Mouse (Mus musculus): ENCODE measurements around the gene Gm8909.
"Not testable (repeated sequence)": the region's sequence is repeated elsewhere in the genome, so short reads cannot be mapped to it uniquely, and the experiment has no call there.

Gene Gm8909

GRCm38 (mm10) chr17:36168039-36168652, at the start of gene Gm8909:
Gene Gm8909, minus strand, starts transcription at chr17:36168537.
- in situ Hi-C loops (cut with MboI; ENCODE audit: unreplicated experiment in 2 of 2), result no loop called here

GRCm38 (mm10) chr17:36215586-36215985, 47.2 kb upstream of the Gm8909 start:
- in situ Hi-C loops (cut with MboI; ENCODE audit: unreplicated experiment in 2 of 2), result loop anchor here in 1 of 2 experiments (25.0 kb wide), 1 partner anchor 197 kb away; no protein-coding TSS in a partner anchor

- in situ Hi-C loops (cut with MboI; ENCODE audit: unreplicated experiment in 2 of 2), result loop anchor here in 1 of 2 experiments (25.0 kb wide), 1 partner anchor 205 kb away; no protein-coding TSS in a partner anchor
Measured at GRCm38 (mm10) chr17:36206846-36207245, 38.5 kb upstream of the Gm8909 start.

- in situ Hi-C loops (cut with MboI; ENCODE audit: unreplicated experiment in 2 of 2), result loop anchor here in 1 of 2 experiments (25.0 kb wide), 1 partner anchor 206 kb away; no protein-coding TSS in a partner anchor
Measured at GRCm38 (mm10) chr17:36205862-36206261, 37.5 kb upstream of the Gm8909 start.

- in situ Hi-C loops (cut with MboI; ENCODE audit: unreplicated experiment in 2 of 2), result loop anchor here in 1 of 2 experiments (25.0 kb wide), 1 partner anchor 207 kb away; no protein-coding TSS in a partner anchor
Measured at GRCm38 (mm10) chr17:36205456-36205855, 37.1 kb upstream of the Gm8909 start.

GRCm38 (mm10) chr17:36201851-36202250, 33.5 kb upstream of the Gm8909 start:
- in situ Hi-C loops (cut with MboI; ENCODE audit: unreplicated experiment in 2 of 2), result loop anchor here in 1 of 2 experiments (25.0 kb wide), 1 partner anchor 210 kb away; no protein-coding TSS in a partner anchor

- in situ Hi-C loops (cut with MboI; ENCODE audit: unreplicated experiment in 2 of 2), result loop anchor here (5.0 to 10.0 kb wide), 4 partner anchors 111 to 264 kb away; partner anchors contain the start of gene H2-T23 (in 2 of the 2)
Measured at GRCm38 (mm10) chr17:36198317-36198716, 30.0 kb upstream of the Gm8909 start.

- in situ Hi-C loops (cut with MboI; ENCODE audit: unreplicated experiment in 2 of 2), result loop anchor here (5.0 to 10.0 kb wide), 3 partner anchors 112 to 260 kb away; partner anchors contain the start of gene H2-T23 (in 2 of the 2)
Measured at GRCm38 (mm10) chr17:36194471-36194870, 26.1 kb upstream of the Gm8909 start.

- in situ Hi-C loops (cut with MboI; ENCODE audit: unreplicated experiment in 2 of 2), result loop anchor here (5.0 to 10.0 kb wide), 3 partner anchors 111 to 259 kb away; partner anchors contain the start of gene H2-T23 (in 2 of the 2)
Measured at GRCm38 (mm10) chr17:36193546-36194141, 25.3 kb upstream of the Gm8909 start.

- in situ Hi-C loops (cut with MboI; ENCODE audit: unreplicated experiment in 2 of 2), result loop anchor here (5.0 to 10.0 kb wide), 3 partner anchors 110 to 258 kb away; partner anchors contain the start of gene H2-T23 (in 2 of the 2)
Measured at GRCm38 (mm10) chr17:36192371-36192770, 24.0 kb upstream of the Gm8909 start.

- in situ Hi-C loops (cut with MboI; ENCODE audit: unreplicated experiment in 2 of 2), result loop anchor here (5.0 to 10.0 kb wide), 3 partner anchors 108 to 255 kb away; partner anchors contain the start of gene H2-T23 (in 2 of the 2)
Measured at GRCm38 (mm10) chr17:36190169-36190507, 21.8 kb upstream of the Gm8909 start, which contains the start of gene H2-T3. Gene H2-T3, minus strand, starts transcription at chr17:36190287.

GRCm38 (mm10) chr17:36189491-36190168, 21.3 kb upstream of the Gm8909 start:
- in situ Hi-C loops (cut with MboI; ENCODE audit: unreplicated experiment in 2 of 2), result loop anchor here (5.0 to 10.0 kb wide), 3 partner anchors 107 to 255 kb away; partner anchors contain the start of gene H2-T23 (in 2 of the 2)

GRCm38 (mm10) chr17:36187540-36187939, 19.2 kb upstream of the Gm8909 start:
- in situ Hi-C loops (cut with MboI; ENCODE audit: unreplicated experiment in 2 of 2), result no loop called here

- in situ Hi-C loops (cut with MboI; ENCODE audit: unreplicated experiment in 2 of 2), result no loop called here
Measured at GRCm38 (mm10) chr17:36182212-36182611, 13.9 kb upstream of the Gm8909 start.

- in situ Hi-C loops (cut with MboI; ENCODE audit: unreplicated experiment in 2 of 2), result loop anchor here in 1 of 2 experiments (10.0 kb wide), 1 partner anchor 65 kb away; no protein-coding TSS in a partner anchor
Measured at GRCm38 (mm10) chr17:36179446-36179845, 11.1 kb upstream of the Gm8909 start.

GRCm38 (mm10) chr17:36178938-36179337, 10.6 kb upstream of the Gm8909 start:
- in situ Hi-C loops (cut with MboI; ENCODE audit: unreplicated experiment in 2 of 2), result loop anchor here in 1 of 2 experiments (10.0 kb wide), 1 partner anchor 64 kb away; no protein-coding TSS in a partner anchor

- in situ Hi-C loops (cut with MboI; ENCODE audit: unreplicated experiment in 2 of 2), result loop anchor here in 1 of 2 experiments (10.0 kb wide), 1 partner anchor 61 kb away; no protein-coding TSS in a partner anchor
Measured at GRCm38 (mm10) chr17:36176132-36176531, 7.8 kb upstream of the Gm8909 start.

- in situ Hi-C loops (cut with MboI; ENCODE audit: unreplicated experiment in 2 of 2), result loop anchor here in 1 of 2 experiments (10.0 kb wide), 1 partner anchor 56 kb away; no protein-coding TSS in a partner anchor
Measured at GRCm38 (mm10) chr17:36170287-36170814, 2.0 kb upstream of the Gm8909 start.

- in situ Hi-C loops (cut with MboI; ENCODE audit: unreplicated experiment in 2 of 2), result loop anchor here in 1 of 2 experiments (10.0 kb wide), 1 partner anchor 55 kb away; no protein-coding TSS in a partner anchor
Measured at GRCm38 (mm10) chr17:36169753-36170152, 1.4 kb upstream of the Gm8909 start.

GRCm38 (mm10) chr17:36169094-36169493, 757 bp upstream of the Gm8909 start:
- in situ Hi-C loops (cut with MboI; ENCODE audit: unreplicated experiment in 2 of 2), result not testable (repeated sequence)
